Mouse (Mus musculus) neural tube, embryonic 11.5 days (tissue): ENCODE results near the gene Slc35f1. TPM values are rescaled to one million over a fixed set of nuclear protein-coding genes. Genes with fewer than 3 reads are reported as not detected.
"Not testable (repeated sequence)": the region's sequence is repeated elsewhere in the genome, so short reads cannot be mapped to it uniquely, and the experiment has no call there.

Source experiments
- ATAC-seq: fragments of 200-750 bp; cut with Nextera tagmentation; 2 replicates; pipeline ENCODE4 v1.8.0; 2017; ENCODE audit warnings: moderate number of reproducible peaks, mild to moderate bottlenecking, moderate TSS enrichment, moderate library complexity; ENCODE audit not compliant: insufficient read depth, low FRiP score, low TSS enrichment
- DNase-seq: peaks from one replicate; pipeline ENCODE4 v3.0.0-alpha.2; 2015; ENCODE audit warnings: low spot score
- H3K27ac ChIP-seq: fragments of 300-500 bp; sonication (generic); 2 replicates; pipeline ENCODE4 v1.5.1; 2014; ENCODE audit warnings: low read depth, mild to moderate bottlenecking, low read length
- H3K27me3 ChIP-seq: fragments of 300-500 bp; sonication (generic); 2 replicates; pipeline ENCODE4 v1.6.1; 2014; ENCODE audit warnings: mild to moderate bottlenecking, low read length, mixed read lengths; ENCODE audit not compliant: control insufficient read depth, insufficient read depth
- H3K36me3 ChIP-seq: fragments of 300-500 bp; sonication (generic); 2 replicates; pipeline ENCODE4 v1.6.1; 2014; ENCODE audit warnings: mild to moderate bottlenecking, low read length, moderate library complexity, mixed read lengths; ENCODE audit not compliant: control insufficient read depth, insufficient read depth
- H3K4me1 ChIP-seq: fragments of 300-500 bp; sonication (generic); 2 replicates; pipeline ENCODE4 v1.6.1; 2014; ENCODE audit warnings: low read length, mixed read lengths; ENCODE audit not compliant: control insufficient read depth, insufficient read depth
- H3K4me2 ChIP-seq: fragments of 300-500 bp; sonication (generic); 2 replicates; pipeline ENCODE4 v1.6.1; 2014; ENCODE audit warnings: low read depth, mild to moderate bottlenecking, moderate library complexity
- H3K4me3 ChIP-seq: fragments of 300-500 bp; sonication (generic); 2 replicates; pipeline ENCODE4 v1.5.1; 2014; ENCODE audit warnings: low read depth, low read length
- H3K9ac ChIP-seq: fragments of 300-500 bp; sonication (generic); 2 replicates; pipeline ENCODE4 v1.6.1; 2014; ENCODE audit warnings: mild to moderate bottlenecking, low read length
- H3K9me3 ChIP-seq: fragments of 300-500 bp; sonication (generic); 2 replicates; pipeline ENCODE4 v1.6.1; 2016; ENCODE audit warnings: low read length; ENCODE audit not compliant: control insufficient read depth
- WGBS: fragments of 180-500 bp; shearing (Covaris S2); extraction: QIAGEN DNeasy Blood & Tissue Kit; methylation state at CpG from one replicate; pipeline ENCODE4 v1.1.7; 2014; 5-methylcytosine and 5-hydroxymethylcytosine counted together
- polyA plus RNA-seq: library from polyadenylated mRNA; unstranded; fragments of >200 nt; fragmentation: Nextera tagmentation; extraction: Ambion mirVana; gene quantifications from 2 replicates; pipeline ENCODE4 v1.2.1, GENCODE M21; 2014

Slc35f1 gene
- polyA plus RNA-seq, 1 experiment from 2014 or later = 17.1 TPM

DNA sequence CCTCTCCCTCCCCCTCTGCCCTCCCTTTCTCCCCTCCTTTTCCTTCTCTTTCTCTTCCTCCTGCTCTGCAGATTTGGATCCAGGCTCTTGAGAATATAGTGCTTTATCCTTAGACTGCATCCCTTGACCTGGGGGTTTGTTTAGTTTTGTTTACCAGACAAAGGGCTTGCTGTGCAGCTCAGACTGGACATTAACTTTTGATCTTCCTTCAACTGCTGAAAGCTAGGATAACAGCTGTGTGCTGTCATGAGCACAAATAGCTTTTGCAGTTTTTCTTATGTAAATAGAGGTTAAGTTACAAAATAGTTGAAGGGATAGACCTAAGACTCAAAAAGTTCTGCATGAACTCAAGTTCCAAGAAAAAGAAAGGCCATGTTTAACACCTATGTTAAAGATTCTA, 184.4 kb downstream of the Slc35f1 start:
- no peak overlapping the region for H3K9ac ChIP-seq
- DNase-seq = no peak
- H3K36me3 ChIP-seq = no peaks in the 10 kb centered on the region
- no peak for ATAC-seq
- no peak overlapping the region for H3K4me3 ChIP-seq
- H3K4me2 ChIP-seq = no peak overlapping the region
- H3K27me3 ChIP-seq = no peaks in the 10 kb centered on the region
- H3K27ac ChIP-seq = no peak overlapping the region
- peaks cover 10% of the 10 kb centered on the region; the same call in 1 of the 2 replicates for H3K4me1 ChIP-seq
- no peaks in the 10 kb centered on the region for H3K9me3 ChIP-seq

DNA sequence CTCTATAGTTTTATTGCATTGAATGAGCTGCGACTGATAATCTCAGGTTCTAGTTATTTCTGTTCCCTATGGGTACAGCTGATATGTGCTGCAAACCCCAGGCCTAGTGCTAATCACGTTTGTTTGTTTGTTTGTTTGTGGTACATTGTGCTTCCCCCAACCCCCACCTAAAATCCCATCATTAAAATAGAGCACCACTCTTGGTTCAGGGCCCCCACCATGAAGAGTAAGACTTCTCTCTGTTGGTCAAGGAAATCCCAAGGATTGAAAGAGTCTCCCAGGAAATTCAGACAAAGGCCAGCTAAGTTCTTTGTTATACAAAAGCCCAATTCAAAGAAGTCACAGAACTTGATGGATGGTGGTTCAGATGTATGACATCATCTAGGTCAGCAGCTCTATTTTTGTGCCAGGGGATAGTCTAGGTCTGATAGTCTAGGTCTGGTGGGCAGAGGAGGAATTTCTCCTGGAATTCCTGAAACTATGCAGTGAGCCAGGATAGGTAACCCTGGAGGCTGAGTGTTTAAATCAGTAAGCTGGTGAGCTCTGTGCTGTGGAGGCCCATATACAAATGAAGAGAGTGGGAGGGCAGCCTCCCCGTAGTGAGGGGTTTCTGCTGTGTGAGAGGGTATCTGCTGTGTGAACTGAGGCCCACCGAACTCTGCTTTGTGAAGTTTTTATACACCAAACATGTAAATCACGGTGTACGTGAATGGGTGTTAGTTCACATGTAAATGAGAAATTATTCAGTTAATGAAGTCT, 187.1 kb downstream of the Slc35f1 start:
- Histone ChIP-seq H3K4me2 (no peak overlapping the region), H3K27me3 (no peaks in the 10 kb centered on the region), H3K36me3 (no peaks in the 10 kb centered on the region), H3K4me1 (peaks cover 10% of the 10 kb centered on the region; the same call in 1 of the 2 replicates), H3K9me3 (no peaks in the 10 kb centered on the region), H3K9ac (no peak overlapping the region), H3K27ac (peak overlapping the region; percentile 39), H3K4me3 (no peak overlapping the region)
- ATAC-seq = peak; percentile 84
- 31% methylated on average over 6 of the region's 6 CpGs for WGBS
- peak; percentile 56 for DNase-seq

DNA sequence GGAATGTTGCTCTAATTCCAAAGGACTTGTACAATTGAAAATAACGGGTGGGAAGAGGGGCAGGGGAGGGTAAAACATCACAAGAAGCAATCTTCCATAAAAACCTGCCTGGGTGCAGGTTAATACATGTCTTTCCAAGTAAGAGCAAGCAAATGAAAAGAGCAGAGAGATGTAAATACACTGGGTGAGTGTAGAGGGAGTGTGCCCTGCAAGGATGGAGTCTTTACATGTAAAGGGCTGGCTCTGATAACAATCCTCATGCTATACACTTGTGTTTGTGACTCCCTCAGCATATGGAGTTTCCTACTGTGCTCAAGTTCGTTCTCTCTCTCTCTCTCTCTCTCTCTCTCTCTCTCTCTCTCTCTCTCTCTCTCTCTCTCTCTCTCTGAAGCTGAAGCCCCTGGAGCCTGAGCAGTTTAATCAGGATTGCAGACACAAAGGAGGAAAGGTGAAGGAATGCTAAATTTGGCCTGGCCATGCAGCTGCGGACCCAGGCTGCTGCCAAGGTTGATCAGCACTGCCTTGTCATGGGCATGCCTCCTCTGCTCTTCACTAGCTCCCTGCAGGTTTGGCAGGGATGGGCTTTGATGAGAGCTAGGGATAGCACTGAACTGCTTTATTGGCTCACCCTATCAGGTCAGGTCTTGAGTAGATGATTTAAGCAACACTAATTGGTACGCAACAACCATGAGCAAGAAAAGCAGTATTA, 187.9 kb downstream of the Slc35f1 start:
- Histone ChIP-seq H3K4me3 (no peak overlapping the region), H3K4me2 (no peak overlapping the region), H3K9ac (no peak overlapping the region), H3K27me3 (no peaks in the 10 kb centered on the region), H3K4me1 (peaks cover 10% of the 10 kb centered on the region; the same call in 1 of the 2 replicates), H3K36me3 (no peaks in the 10 kb centered on the region), H3K27ac (peak overlapping the region; percentile 58), H3K9me3 (no peaks in the 10 kb centered on the region)
- ATAC-seq (peak; percentile 57), DNase-seq (no peak)
- WGBS = 37% methylated on average over 4 of the region's 4 CpGs

DNA sequence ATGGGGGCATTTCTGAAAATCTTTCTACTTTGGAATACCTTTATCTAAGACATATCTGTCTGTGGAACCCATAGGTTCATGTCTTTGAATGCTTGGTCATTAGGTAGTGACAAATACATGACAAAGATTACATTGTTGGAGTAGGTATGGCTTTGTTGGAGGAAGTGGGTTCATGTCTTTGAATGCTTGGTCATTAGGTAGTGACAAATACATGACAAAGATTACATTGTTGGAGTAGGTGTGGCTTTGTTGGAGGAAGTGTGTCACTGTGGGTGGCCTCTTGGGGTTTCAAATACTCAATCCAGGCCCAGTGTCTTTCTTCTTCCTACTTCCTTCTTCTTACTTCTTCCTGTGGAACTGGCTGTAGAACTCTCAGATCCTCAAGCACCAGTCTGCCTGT, 206.4 kb downstream of the Slc35f1 start:
- H3K4me1 ChIP-seq, H3K4me3 ChIP-seq, H3K36me3 ChIP-seq, H3K9me3 ChIP-seq, H3K9ac ChIP-seq, H3K4me2 ChIP-seq, DNase-seq, H3K27me3 ChIP-seq, ATAC-seq, H3K27ac ChIP-seq: not testable (repeated sequence)

DNA sequence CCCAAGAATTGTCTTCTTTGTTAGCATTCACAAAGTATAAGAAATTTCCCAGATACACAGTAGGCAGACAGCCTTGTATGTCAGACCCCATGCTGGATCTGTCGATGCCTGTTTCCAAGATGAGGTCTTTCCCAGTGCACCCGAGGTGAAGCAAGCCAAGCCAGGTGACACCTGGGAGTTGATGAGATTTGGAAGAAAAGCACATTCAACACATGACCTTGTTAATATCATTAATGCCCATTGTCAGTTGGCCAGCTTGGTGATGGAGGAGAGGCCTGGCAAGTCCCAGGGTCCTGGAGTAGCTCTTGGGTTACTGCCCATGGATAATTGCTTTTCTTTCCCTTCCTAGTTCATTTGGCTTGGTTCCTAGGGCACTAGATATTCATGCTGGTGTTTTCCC, 214.6 kb downstream of the Slc35f1 start:
- H3K27ac ChIP-seq = no peak overlapping the region
- ATAC-seq (no peak), DNase-seq (no peak)
- H3K9ac ChIP-seq = no peak overlapping the region
- no peak overlapping the region for H3K4me2 ChIP-seq
- H3K4me1 ChIP-seq = no peaks in the 10 kb centered on the region
- WGBS = 94% methylated on average over 2 of the region's 2 CpGs
- H3K36me3 ChIP-seq = no peaks in the 10 kb centered on the region
- no peak overlapping the region for H3K4me3 ChIP-seq
- no peaks in the 10 kb centered on the region for H3K9me3 ChIP-seq
- no peaks in the 10 kb centered on the region for H3K27me3 ChIP-seq

DNA sequence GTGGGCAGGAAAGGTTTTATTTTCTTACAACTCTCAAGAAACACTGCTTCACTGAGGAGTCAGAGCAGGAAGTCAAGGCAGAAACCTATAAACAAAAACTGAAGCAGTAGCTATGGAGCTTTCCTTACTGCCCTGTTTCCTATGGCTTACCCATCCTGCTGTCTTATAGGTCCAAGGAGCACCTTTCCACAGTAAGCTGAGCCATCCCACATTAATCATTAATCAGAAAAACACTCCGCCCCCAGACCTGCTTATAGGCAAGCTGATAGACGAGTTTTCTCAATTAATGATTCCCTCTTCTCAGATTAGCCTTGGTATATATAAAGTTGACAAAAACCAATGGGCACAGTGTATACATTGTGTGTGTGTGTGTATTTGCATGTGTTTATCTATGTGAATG, 221.4 kb downstream of the Slc35f1 start:
- Histone ChIP-seq H3K4me2 (no peak overlapping the region), H3K4me3 (no peak overlapping the region), H3K9me3 (no peaks in the 10 kb centered on the region), H3K4me1 (no peaks in the 10 kb centered on the region), H3K36me3 (no peaks in the 10 kb centered on the region), H3K9ac (no peak overlapping the region), H3K27me3 (no peaks in the 10 kb centered on the region), H3K27ac (no peak overlapping the region)
- DNase-seq (no peak), ATAC-seq (no peak)
- 76% methylated on average over 2 of the region's 2 CpGs for WGBS

DNA sequence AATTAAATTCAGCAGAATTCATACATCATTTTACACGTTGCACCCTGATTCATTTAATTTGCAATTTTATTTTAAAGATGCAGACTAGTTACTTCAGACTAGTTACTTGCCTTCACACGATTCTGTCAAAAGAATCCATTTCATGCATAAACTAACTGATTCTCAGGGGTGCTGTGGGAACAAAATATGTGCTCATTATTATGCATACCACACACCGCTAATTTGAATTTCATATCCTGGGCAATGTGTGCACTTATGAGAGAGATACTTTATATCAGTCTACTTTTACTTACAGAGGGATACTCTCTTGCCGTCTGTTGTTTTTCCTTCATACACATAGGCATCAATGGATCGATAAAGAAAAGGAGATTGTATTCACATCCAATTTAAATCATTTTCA, 228.4 kb downstream of the Slc35f1 start:
- WGBS = 75% methylated on average over 5 of the region's 5 CpGs

DNA sequence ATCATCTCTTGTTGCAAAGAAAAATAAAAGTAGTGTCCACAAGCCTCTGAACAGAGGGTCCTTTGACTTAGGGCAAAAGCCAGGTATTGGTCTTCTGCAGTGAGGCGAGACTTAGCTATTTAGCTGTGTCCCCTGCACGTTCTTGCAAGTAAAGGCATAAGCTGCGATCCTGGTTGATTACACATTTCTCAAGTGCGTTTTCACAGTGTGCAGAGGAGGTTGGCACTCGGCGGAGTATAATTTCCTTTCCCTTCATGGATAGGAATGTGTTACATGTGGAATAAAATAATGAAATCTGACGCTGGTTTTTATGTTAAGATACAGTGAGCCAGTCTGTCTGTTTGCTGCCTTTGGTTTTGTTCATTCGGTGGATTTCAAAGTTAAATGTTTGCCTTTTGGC, 232.8 kb downstream of the Slc35f1 start:
- WGBS = 85% methylated on average over 8 of the region's 8 CpGs
- no peaks in the 10 kb centered on the region for H3K4me1 ChIP-seq

More for the DNA sequence above, 228.4 kb downstream of the Slc35f1 start:
- DNase-seq (no peak), ATAC-seq (no peak)
- Histone ChIP-seq H3K27me3 (no peaks in the 10 kb centered on the region), H3K9ac (no peak overlapping the region), H3K9me3 (no peaks in the 10 kb centered on the region), H3K27ac (no peak overlapping the region), H3K4me3 (no peak overlapping the region), H3K36me3 (no peaks in the 10 kb centered on the region), H3K4me1 (no peaks in the 10 kb centered on the region), H3K4me2 (no peak overlapping the region)

DNA sequence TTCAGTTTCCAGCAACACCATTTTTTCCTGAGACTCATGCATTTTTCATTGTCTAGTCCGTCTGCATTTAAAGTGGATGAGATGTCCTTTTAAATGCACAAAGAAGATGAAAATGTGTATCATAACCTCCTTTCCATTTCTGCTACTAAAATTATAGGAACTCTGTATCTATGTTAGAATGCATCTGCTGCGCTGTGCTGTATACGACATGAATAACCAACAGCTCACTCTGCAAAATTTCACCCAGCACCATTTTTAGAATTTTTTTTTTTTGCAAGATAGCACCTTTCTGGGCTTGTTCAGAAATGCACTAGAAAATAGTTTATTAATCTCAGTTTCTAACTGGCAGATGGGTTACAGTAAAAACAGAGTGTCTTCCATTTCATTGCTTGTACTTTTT, 236.0 kb downstream of the Slc35f1 start:
- Histone ChIP-seq H3K27ac (no peak overlapping the region), H3K9me3 (no peaks in the 10 kb centered on the region), H3K27me3 (no peaks in the 10 kb centered on the region), H3K9ac (no peak overlapping the region), H3K4me1 (no peaks in the 10 kb centered on the region), H3K36me3 (no peaks in the 10 kb centered on the region), H3K4me3 (no peak overlapping the region), H3K4me2 (no peak overlapping the region)
- no peak for ATAC-seq
- 88% methylated on average over 3 of the region's 3 CpGs for WGBS
- no peak for DNase-seq

More for the DNA sequence above, 232.8 kb downstream of the Slc35f1 start:
- Histone ChIP-seq H3K4me3 (no peak overlapping the region), H3K4me2 (no peak overlapping the region), H3K27me3 (no peaks in the 10 kb centered on the region), H3K9ac (no peak overlapping the region), H3K9me3 (no peaks in the 10 kb centered on the region), H3K27ac (no peak overlapping the region), H3K36me3 (no peaks in the 10 kb centered on the region)
- DNase-seq (no peak), ATAC-seq (no peak)
